Mouse (Mus musculus) granulocyte monocyte progenitor cell, adult 5-6 weeks (primary cell): Measurements from ENCODE around the gene Cdkl4. TPM values are rescaled to one million over a fixed set of nuclear protein-coding genes. Genes with fewer than 3 reads are reported as not detected.

Experiments used
- ATAC-seq: replicated peaks from 2 replicates; pipeline ENCODE4 v1.8.0; 2016; ENCODE audit warnings: mild to moderate bottlenecking, moderate TSS enrichment, inconsistent platforms; ENCODE audit not compliant: poor library complexity, severe bottlenecking
- total RNA-seq, 2 experiments: library from RNA; stranded (forward) in 1 of 2; stranded (reverse) in 1 of 2; fragments of 200-712, 200-1000 nt in 1 of 2; fragments of >200 nt in 1 of 2; fragmentation: Nextera tagmentation in 1 of 2; gene quantifications; 2 replicates each; pipeline ENCODE4 v1.2.3; 2014 to 2017

The Cdkl4 gene
- total RNA-seq, 2 experiments from 2014 or later, result 0.67 TPM; not detected in 1

DNA sequence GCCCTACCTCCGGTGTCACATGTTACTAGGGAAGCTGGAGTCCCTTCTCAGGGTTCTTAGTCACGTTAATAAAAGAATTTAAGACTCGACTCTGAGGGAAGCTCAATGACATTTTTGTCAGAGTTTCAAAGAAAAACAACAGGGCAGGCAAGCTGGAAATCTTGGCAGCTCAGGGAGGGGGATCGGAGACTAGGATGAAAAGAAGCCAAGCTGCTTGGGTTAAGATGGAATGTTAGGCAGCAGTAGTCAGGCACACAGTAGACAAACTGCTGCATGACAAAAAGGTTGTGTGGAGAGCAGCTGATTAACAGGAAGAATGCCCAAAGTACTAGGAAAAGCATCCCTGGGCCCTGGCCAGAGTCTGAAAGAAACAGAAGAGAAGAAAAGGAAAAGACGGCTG, 87.4 kb downstream of the Cdkl4 start:
- no peak for ATAC-seq

DNA sequence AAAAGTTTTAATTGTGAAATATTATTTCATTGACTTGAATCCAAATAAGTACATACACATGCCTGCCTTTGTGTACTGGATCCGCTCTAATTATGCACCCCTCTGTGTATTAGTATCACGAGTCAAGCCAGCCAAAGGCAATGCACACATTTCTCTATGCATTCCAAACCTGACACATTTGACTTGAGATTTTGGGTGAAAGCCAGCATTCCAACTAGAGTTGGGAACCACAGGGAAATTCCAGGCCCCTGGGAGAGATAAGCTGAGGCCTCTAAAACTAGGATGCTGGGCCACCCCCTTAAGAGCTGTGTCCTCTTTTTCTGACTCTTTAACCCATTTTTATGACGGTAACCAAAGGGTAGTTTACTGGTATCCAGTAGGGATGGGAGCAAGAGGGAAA, 88.7 kb downstream of the Cdkl4 start:
- no peak for ATAC-seq

DNA sequence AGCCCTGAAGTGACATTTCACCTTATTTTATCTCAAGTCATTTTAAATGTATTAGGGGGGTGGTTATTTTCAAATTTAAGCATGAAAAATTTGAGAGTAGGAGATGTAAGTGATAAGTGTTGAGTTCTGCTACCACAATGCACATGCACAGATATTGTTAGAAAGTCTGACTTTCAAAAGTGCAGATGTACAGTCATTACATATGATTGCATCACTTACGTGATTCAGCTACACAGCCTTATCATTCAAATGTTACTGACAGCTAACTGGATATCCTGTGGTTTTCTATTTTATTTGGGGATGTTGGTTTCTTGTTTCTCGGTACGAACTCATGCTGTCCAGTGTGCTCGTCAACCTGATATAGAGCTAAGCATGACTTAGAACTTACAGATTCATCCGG, 92.5 kb downstream of the Cdkl4 start:
- ATAC-seq, result peak; percentile 29

DNA sequence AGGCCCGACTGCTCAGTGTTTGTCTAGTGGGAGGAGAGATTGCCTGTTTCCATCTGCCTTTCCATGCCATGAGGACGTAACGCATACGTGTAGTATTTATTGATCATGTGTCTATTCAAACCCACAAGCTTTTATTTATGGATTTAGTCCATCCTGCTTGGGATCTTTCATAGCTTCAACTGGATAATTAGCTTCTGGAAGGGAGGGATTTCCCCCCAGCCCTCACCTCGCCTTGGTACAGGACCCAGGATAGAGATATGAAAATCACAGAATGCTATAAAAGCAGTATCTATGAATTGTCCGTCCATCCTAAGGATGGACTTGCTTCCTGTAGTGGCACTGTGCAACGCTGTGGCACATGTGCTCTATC, 96.8 kb downstream of the Cdkl4 start:
- ATAC-seq, result no peak

DNA sequence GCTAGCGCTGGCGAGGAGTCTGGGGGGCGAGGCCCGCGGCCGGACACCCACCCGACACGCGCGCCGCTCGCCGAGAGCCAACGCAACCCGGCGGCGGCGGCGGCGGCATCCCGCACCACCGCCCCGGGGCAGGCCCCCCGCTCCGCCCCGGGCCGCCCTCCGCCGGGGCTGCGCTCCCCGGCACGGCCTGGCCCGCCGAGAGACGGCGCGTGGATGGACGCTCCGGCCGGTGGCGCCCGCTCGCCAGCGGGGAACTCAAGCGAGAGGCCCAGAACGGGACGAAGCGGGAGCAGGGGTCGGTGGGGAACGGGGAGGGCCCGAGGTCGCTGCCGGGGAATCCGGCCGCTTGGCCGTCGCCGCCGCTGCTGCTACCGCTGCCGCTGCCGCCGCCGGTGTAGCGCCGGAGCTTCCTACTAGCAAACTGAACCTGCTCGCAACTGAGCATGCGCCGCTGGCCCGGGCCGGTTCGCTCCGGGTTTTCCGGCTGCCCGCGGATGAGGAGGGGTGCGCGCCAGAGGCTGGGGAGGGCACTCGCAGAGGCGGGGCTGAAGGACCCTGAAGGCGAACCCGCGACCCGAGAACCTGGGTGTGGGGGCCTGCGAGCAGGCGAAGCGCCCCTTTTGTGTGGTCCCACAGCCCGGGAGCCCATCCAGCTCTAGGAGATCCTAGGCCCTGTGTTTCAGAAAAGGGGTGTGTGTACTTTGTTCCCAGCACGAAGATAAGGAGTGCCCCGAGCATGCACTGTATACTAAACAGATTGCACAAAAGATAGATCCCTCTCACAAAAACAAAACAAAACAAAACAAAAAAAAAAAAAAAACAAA, 97.4 kb downstream of the Cdkl4 start, which contains the start of gene Sos1:
Gene Sos1 (minus strand): TSS at position 423 of the 824 bp plus-strand sequence.
- peak; percentile 67 for ATAC-seq

DNA sequence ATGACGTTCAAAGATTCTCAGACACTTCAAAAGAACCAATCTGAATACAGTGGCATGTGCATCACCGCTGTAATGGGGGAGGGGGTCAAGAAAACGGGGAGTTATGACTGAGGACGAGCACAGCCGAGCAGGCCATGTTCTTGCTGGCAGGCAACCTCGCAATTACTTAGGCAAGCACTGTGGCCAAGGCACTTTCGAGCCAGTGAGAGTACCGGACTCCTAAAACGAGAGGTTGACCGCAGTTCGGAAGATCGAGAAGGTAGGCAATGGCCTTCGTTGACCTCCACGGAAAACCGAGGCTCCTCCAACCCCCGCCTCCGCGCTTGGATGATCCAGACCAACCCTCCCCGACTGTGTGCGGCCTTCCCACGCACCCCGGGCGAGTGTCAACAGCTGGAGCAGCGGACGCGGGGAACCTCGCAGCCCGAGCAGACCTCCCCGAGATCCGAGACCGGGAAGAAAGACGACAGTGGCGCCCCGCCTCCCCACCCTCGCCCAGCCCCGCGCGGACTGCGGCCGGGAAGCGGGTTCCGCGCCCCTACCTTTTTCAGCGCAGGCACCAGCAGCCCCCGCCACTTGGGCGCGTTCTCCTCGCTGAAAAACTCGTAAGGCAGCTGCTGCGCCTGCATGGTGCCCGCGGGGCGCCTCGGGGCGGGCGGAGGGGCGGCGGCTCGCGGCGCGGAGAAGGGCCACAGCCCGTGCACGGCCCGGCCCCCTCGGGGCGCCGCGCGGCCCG, 98.2 kb downstream of the Cdkl4 start:
- ATAC-seq, result peak; percentile 45

DNA sequence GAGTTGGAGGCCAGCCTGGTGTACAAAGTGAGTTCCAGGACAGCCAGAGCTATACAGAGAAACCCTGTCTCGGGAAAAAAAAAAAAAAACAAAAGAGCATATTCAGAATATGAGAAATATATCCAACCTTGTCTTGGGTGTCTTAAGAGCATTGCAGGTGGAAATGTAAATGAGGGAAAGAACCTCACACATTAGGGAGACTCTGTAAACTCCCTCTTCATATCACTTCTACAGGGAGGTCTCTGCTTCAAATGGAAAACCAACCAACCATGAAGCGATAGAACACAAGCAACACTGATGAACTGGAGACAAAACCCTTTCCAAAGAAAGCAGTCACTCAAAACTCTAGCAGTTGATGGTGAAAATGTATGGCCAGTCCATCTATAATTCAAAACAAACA, 99.9 kb downstream of the Cdkl4 start:
- ATAC-seq, result no peak

DNA sequence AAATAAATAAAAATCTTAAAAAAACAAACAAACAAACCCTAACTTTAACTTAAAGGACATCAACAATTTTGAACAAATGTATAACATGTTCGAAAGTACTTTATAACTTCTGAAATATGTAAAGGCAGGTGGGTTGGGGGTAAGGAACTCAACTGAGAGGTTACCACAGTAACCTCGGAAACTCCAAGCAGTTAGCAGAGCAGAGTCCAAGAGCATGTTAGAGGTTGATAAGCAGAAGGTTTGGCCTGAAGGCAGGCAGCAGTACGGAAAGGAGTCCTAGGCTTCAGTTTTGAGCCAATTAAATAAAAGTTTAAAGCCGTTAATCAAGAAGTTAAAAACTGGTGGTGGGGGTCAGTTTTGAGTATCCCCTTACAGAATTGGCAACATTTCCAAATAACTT, 101.1 kb downstream of the Cdkl4 start:
- ATAC-seq, result no peak

Other genes with a start within 250 kb of the Cdkl4 start
- gene Gm10190, start 204.3 kb downstream of the Cdkl4 start, total RNA-seq (2014; fragmentation: Nextera tagmentation), result not detected in 2 replicates
- gene Gm10190, start 204.3 kb downstream of the Cdkl4 start, total RNA-seq (2017), result not detected in 2 replicates
- gene Sos1, start 97.4 kb downstream of the Cdkl4 start, total RNA-seq (2014; fragmentation: Nextera tagmentation), result 13.9 and 17.0 TPM in 2 replicates
- gene Sos1, start 97.4 kb downstream of the Cdkl4 start, total RNA-seq (2017), result 7.2 and 8.4 TPM in 2 replicates
- 8.6 and 24.6 TPM in 2 replicates for gene Map4k3, start 150.7 kb upstream of the Cdkl4 start, total RNA-seq (2014; fragmentation: Nextera tagmentation)
- gene Map4k3, start 150.7 kb upstream of the Cdkl4 start, total RNA-seq (2017), result 4.0 and 6.1 TPM in 2 replicates